Mouse (Mus musculus) erythroblast, embryonic 14.5 days (primary cell): Measurements from ENCODE around the gene Krtap10-10.

Experiments used
- GATA1 ChIP-seq: IDR thresholded peaks from 2 replicates; pipeline ENCODE4 v1.6.1; 2012; ENCODE audit warnings: low read length, inconsistent platforms, mixed read lengths
- TAL1 ChIP-seq: IDR thresholded peaks from 3 replicates; pipeline ENCODE4 v1.6.1; 2012; ENCODE audit warnings: low read length, inconsistent platforms, mixed read lengths

- TF ChIP-seq TAL1 = no peak
- TF ChIP-seq GATA1 = no peak
Observed at GRCm38 (mm10) chr10:77869651-77870050, 33.9 kb downstream of the Krtap10-10 start.
